Mouse (Mus musculus): ENCODE data around the gene Pdgfc.
"Not testable (repeated sequence)": the region's sequence is repeated elsewhere in the genome, so short reads cannot be mapped to it uniquely, and the experiment has no call there.

Gene Pdgfc

DNA sequence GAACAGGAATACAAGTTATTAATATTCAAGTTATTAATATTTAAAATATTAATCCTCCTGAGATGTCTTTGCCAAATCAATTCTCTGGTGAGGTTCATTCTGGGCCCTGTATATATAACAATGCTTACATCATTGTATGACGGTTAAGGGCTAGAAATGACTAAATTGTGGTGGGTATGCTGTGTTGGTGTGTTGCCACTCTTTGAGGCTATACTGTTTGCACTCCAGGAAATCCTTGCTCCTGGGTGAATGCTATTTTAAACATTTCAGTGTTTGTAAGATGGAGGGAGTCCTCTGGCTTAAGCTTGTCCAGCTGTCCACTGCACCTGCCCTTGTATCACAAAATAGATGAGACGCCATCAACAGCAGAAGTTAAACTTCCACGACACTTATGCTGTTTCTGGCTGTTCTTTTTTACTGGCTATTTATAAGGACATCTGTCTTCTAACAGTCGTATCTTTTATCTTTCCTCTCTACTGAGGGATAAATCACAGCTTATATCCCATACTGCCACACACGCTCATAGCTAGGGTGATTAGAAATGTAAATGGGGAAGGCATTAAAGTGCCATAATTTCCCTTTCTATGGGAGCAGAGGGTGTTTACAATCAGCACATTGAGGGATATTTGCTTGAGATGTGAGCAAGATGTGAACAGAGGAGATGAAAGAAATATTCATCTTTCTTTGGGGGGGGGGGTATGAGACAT is 9.3 kb downstream of the Pdgfc start:
- in situ Hi-C loops (cut with MboI): no loop called here

DNA sequence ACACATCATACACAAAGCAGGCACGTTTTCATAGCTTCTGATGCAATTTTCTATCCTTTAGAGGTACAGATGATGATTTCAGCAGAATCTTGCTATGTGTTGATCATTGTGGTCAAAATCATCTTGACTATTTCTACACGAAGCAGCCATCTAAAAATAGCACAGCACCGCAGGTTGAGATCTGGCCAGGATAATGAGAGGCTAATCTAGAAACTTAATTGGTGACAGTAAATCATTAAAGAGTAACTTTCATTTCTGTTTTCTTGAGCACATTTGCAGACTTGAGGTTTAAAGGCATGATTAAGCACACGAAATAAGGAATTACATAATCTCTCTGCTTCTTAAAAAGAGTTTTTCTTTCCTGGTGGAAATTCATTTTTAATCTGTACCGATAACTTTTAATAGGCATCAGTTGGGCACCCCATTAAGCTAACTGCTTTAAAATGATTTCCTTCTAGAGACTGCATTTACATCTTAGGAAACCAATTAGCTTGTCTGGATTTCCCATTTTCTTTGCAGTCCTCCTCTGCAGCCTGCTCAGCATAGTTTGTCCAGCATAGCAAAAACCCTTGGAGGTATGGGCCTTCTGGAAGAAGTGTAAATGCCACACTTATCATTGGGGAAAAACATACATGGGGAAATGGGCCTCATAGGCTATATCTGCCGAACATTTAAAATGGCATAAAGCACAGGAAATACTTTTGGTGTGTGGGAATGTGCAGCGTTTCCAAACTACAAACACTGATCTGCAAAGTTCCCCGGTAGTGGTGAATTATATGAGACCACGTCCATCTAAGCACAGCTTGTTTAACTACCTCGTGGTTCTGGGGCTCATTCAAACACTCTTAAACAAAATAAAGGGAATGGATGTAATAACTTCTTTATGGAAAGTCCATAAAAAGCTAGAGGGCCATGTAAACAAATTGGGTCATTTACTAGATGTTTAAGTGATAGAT is 10.7 kb downstream of the Pdgfc start:
- in situ Hi-C loops (cut with MboI): no loop called here

GRCm38 (mm10) chr3:81051522-81051921 is 15.3 kb downstream of the Pdgfc start:
- in situ Hi-C loops (cut with MboI): no loop called here

GRCm38 (mm10) chr3:81052422-81052821 is 16.2 kb downstream of the Pdgfc start:
- in situ Hi-C loops (cut with MboI): no loop called here

GRCm38 (mm10) chr3:81054074-81054473 is 17.9 kb downstream of the Pdgfc start:
- in situ Hi-C loops (cut with MboI): no loop called here

DNA sequence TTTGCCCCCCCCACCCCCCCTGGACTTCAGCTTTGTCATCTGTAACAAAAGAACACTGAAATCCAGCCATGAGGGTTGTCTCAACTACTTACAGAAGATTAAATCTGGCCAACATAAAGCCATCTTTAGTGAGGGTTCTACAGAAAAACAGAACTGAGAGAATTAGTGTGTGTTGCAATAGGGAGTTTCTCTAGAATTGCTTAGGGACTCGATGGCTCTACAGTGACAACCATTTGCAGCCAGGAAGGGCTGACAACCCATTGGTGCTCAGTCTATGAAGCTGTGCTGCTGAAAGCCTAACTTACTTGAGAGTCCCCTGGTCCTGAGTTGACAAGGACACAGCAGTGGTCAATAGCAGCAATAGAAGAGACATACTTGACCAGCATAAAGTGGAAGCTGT is 21.5 kb downstream of the Pdgfc start:
- in situ Hi-C loops (cut with MboI): no loop called here

DNA sequence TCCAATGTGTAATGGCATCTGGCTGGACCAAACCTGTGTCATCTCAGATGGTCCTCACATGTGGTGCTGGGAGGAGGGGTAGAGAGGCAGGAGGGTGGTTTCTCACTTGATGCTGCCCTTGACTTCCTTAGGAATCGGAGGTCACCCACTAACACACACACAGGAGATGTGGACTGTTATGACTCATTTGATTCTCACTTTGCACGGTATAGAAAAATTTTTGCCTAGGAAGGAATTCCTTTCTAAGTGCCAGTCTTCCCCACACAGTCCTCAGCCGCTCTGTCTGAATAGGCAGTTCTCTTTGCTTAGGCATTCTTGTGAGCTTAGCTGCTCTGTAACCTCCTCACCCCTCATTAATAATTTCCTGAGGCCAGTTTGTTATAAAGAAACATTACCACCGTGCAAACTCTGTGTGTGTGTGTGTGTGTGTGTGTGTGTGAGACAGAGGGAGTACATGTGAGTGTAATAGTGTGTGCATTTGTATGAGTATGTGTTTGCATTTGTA is 22.4 kb downstream of the Pdgfc start:
- in situ Hi-C loops (cut with MboI): no loop called here

GRCm38 (mm10) chr3:81068550-81068949 is 32.3 kb downstream of the Pdgfc start:
- in situ Hi-C loops (cut with MboI): no loop called here

DNA sequence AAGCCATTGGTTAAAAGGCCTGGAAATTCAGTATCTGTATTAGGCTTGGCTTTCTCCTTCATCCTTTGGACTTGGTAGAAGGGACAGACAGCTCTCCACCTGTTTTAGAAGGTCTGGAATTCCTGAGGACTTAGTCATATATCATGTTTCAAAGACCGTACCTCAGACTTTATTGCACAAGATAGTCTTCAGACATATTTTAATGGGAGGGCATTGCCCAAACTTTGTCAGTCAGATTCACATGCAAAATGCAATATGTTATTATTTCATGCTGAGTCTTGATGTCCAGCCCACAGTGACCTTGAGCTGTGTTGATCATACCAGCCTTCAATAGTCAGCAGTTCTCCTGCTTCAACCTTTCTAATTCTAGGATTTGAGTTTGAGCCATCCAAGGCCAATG is 64.9 kb downstream of the Pdgfc start:
- in situ Hi-C loops (cut with MboI): no loop called here

DNA sequence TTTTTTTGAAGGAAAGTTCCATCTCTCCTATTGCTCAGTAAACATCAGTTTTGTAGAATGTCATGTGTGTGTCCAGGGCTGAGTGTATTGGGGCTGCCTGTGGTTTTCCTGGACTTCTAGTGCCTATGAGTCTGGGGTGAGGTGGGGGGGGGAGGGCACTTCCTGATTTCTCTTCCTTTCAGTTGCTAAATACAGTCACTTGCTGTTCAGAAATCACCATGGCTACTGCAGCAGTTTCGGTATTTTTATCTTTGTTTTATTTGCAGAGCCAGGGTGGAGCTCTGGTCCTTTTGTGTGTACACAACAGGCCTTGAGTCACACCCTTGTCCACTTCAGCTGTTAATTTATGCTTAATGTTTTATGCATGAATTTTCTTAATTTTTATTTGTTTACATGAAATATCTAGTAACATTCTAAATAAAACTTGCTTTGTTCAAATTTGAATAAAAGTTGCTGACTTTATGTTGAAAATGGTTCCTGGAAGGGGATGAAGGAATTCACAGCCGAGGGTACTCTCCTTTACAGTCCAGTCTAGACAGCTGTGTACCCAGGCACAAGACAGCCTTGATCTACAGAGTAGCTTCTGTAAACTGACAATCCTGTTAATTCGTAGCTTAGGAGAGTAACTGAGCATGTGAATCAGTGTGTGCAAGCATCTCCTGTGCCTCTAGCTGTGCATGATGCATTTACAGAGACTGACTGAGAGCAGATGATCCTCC is 66.1 kb downstream of the Pdgfc start:
- in situ Hi-C loops (cut with MboI): no loop called here

- in situ Hi-C loops (cut with MboI): no loop called here
Measured at GRCm38 (mm10) chr3:81102877-81103420, 66.7 kb downstream of the Pdgfc start.

- in situ Hi-C loops (cut with MboI): no loop called here
Measured at GRCm38 (mm10) chr3:81107515-81107914, 71.3 kb downstream of the Pdgfc start.

- in situ Hi-C loops (cut with MboI): no loop called here
Measured at GRCm38 (mm10) chr3:81110968-81111367, 74.8 kb downstream of the Pdgfc start.

DNA sequence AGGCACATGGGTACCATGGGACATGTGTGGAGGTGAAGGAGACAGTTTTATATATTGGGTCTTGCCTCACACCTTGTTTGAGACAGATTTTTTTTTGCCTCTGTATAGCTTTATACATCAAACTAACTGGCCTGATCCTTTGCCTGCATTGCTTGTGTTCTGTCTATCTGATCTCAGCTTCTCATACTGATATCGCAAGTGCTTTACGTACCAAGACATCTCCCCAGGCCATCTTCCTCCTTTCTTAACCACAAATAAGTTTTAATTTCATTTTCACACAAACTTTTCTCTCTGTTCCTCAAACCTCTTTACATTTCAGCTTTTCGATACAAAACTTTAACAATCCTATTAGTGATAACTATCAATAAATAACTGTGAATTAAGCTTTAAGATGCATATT is 76.7 kb downstream of the Pdgfc start:
- in situ Hi-C loops (cut with MboI): no loop called here

- in situ Hi-C loops (cut with MboI): no loop called here
Measured at GRCm38 (mm10) chr3:81120664-81121063, 84.4 kb downstream of the Pdgfc start.

- in situ Hi-C loops (cut with MboI): no loop called here
Measured at GRCm38 (mm10) chr3:81121731-81122130, 85.5 kb downstream of the Pdgfc start.

- in situ Hi-C loops (cut with MboI): no loop called here
Measured at GRCm38 (mm10) chr3:81123461-81123860, 87.2 kb downstream of the Pdgfc start.

GRCm38 (mm10) chr3:81127013-81127412 is 90.8 kb downstream of the Pdgfc start:
- in situ Hi-C loops (cut with MboI): no loop called here

GRCm38 (mm10) chr3:81136985-81137384 is 100.8 kb downstream of the Pdgfc start:
- in situ Hi-C loops (cut with MboI): no loop called here

DNA sequence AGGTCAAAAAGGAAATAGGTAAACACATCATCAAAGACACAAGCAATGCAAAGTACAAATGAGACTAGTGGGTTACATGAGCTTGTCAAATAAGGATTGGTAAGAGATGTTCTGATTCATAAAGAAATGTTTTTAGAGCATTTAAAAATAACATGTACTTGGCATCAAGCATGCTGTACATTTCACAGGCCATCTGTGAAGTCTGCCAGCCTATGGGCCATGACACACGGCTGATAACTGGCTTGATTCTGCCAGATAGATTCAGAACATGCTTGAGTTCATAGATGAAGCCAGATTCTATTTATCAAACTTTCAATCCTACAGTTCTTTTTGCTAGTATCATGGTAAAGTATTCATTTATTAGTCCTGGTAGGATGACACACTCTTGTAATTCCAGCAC is 101.8 kb downstream of the Pdgfc start:
- in situ Hi-C loops (cut with MboI): not testable (repeated sequence)

DNA sequence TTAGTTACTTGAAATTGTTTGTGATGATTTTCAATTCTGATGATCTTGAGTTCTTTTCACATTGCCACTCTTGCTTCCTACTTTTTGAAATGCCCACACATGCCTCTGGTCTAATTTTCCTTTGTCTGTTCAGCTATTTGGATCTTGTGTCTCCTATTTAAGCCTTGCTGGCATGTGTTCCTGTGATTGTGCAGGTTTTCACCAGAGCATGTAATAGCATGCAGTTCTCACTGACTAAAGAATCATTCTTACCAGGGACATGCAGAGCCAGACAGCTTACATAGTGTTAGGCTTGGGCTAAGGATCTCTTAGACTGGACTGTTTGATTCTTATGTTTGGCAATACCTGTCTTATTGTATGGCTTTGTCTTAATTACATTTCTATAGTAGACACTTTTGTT is 107.5 kb downstream of the Pdgfc start:
- in situ Hi-C loops (cut with MboI): no loop called here

- in situ Hi-C loops (cut with MboI): no loop called here
Measured at GRCm38 (mm10) chr3:81149109-81149521, 112.9 kb downstream of the Pdgfc start.

All from mature B cell (primary cell).